Mouse (Mus musculus) cerebellum, adult 2 months (tissue): ENCODE data around the gene Tec.

Source experiments
- CTCF ChIP-seq: fragments of 200-500 bp; IDR thresholded peaks from 2 replicates; pipeline ENCODE4 v1.5.1; 2011; ENCODE audit warnings: low read depth, mild to moderate bottlenecking, control low read depth, low read length, moderate library complexity, borderline replicate concordance; ENCODE audit not compliant: insufficient read depth
- POLR2A ChIP-seq: fragments of 200-500 bp; IDR thresholded peaks from 2 replicates; pipeline ENCODE4 v1.6.1; 2011; ENCODE audit warnings: low read length, control low read depth, borderline replicate concordance; ENCODE audit not compliant: insufficient read depth

DNA sequence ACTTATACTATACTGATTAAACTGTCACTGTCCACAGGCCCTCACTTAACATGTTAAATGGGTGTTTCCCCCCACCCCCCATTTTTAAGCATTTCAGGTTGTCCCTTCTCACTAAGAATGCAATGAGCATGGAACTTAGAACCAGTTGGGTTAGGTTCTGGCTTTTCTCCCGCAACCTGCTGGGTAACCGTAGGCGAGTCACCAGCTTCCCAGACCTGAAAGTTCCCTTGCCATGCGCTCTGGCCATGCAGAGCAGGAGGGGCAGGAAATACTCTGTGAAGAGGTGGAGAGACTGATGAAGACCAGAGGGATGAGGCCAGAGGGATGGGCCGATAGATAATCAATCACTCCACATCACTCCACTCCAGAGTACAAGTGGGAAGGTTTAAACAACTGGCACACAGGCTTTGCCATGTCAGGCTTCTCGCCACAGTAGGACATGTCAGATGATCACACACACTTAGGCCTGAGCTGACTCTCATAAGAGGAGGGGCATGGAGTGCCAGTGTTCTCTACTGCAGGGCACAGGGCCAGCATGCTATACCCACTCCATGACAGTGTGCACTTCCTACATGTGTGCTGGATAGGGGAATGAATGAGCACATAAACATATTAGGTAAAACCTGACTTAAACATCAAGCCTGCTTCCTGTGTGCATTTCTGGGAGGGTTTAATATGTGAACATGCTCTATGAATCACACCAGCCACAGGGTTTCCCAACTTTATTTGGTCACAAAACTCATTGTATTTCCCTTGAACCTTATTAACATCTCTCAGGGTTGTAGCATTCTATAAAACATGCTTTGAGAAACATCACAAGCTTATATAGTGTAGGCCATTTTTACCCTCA lies 13.9 kb downstream of the Tec start:
- TF ChIP-seq CTCF (no peak), POLR2A (no peak)
